Mouse (Mus musculus): ENCODE results near the gene Cc2d2a. TPM values are rescaled to one million over a fixed set of nuclear protein-coding genes. Genes with fewer than 3 reads are reported as not detected.

Cc2d2a gene
- 10.1 and 10.9 TPM in 2 replicates for polyA plus RNA-seq (2016; fragmentation: Nextera tagmentation; extraction: Ambion mirVana)

DNA sequence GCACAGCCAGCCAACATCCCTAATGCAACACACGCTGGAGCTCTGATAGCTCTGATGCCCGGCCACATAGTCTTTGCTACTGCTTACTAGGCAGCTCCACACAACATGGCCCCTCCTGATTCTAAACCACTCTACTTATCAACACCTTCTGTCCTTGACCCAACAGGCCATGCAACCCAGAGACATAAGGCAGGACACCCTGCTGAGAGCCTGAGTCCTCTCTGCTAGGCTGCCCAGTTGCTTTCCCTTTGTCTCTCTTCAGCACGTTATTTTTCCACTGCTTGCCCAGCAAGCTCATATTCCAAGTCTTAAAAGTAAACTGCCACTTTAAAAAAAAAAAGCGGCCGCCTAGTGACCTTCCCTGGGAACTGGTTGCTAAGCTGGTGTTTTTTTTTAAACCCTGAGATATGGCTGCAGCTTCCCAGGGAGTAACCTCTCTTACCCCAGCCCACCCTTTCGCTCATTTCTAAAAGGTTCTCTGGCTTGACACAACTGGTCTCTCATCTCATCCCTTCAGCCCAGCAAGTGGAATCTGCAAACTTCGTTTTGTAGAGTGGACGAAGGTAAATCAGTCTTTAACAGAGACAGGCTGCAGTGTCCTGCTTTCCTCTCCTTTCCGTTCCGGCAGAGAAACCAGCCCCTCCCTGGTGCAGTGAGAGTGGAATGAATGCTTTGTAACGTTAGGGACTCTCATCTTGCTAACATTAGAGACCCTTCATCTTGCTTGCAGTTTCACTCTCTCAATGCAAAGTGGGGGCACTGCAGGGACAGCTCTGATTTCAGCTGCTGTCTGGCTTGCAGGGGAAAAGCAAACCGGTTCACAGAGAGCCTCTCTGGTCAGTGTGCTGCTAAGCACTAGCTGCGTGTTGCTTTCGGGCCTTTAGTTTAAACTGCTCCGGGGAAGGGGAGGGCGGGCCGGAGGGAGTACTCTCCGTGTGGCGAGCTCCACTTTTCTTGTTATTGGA, at the start of gene Cc2d2a:
TSS of gene Cc2d2a (plus strand) at position 350 of the 965 bp plus-strand sequence.
- Histone ChIP-seq H3K4me2 (replicated peaks) (peak within 1 kb of the TSS; percentile 50), H3K4me1 (peaks cover 30% of the 10 kb centered on the region), H3K27ac (peak within 1 kb of the TSS; percentile 89), H3K9me3 (replicated peaks) (no peaks in the 10 kb centered on the region), H3K27me3 (no peaks in the 10 kb centered on the region), H3K4me3 (peak within 1 kb of the TSS; percentile 38), H3K9ac (peak within 1 kb of the TSS; percentile 51), H3K36me3 (no peaks in the 10 kb centered on the region)
- peak; percentile 83 for ATAC-seq (ENCODE audit: low FRiP score)
- 5% methylated on average over 19 of the region's 19 CpGs for WGBS

DNA sequence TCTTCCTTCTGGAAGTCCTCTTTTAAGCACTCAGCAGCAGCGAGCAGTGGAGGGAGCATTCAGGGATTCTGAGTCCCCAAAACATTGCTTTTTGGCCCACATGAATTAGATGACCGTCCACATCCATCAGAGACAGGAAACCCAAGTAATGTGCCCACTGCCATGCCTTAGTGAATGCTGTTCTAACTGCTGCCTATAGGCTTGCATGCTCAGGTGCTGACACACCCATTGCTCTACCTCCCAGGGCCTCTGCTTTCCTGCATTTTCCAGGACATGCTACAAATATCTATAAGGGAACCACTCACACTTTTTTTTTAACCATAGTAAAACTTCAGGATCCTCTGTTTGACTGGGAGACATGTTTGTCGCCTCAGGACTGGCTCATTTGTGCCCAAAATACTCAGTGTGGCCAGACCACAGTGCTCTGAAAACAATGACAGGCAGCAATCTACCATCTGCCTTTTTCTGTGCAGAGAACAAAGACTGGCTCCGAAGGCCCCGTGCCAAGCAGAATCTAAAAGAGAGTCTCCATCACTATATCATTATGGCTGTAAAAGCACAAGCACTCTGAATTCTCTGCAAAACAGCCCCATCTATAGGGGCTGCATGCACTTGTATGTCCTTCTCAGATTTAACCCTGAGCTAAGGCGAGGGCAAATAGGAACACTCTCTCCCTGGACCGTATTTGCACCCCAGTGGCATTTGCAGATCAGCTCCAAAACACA, 40.4 kb upstream of the Cc2d2a start:
- Histone ChIP-seq H3K27ac (no peak overlapping the region), H3K4me3 (no peak overlapping the region), H3K9ac (no peak overlapping the region), H3K36me3 (no peaks in the 10 kb centered on the region), H3K27me3 (no peaks in the 10 kb centered on the region), H3K4me2 (replicated peaks) (no peak overlapping the region), H3K9me3 (replicated peaks) (no peaks in the 10 kb centered on the region), H3K4me1 (peaks cover 2% of the 10 kb centered on the region; the same call in 1 of the 2 replicates)
- WGBS: 62% methylated on average over 7 of the region's 7 CpGs
- peak; percentile 52; the same call in 1 of the 2 replicates for ATAC-seq (ENCODE audit: low FRiP score)

DNA sequence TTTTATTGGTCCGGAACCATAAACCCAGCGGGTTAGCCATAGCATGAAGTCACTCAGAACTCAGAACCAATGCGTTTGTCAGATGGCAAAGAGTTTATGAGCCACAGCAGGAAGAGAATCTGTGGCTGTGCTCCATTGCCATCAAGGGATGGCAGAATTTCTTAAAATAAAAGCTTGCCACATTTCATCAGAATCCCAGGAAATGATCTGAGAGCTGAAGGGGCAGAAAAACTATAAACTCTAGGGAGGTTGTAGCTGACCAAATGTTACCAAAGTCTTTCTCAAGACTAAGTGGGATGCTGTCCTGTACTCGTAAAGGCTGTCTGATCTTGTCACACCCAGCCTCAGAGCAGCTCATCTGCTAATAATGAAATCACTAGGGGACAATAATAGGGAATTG, 36.7 kb upstream of the Cc2d2a start:
- H3K9ac ChIP-seq: no peak overlapping the region
- no peak overlapping the region for H3K4me3 ChIP-seq
- H3K4me1 ChIP-seq: peaks cover 2% of the 10 kb centered on the region; the same call in 1 of the 2 replicates
- WGBS: 83% methylated on average over 4 of the region's 4 CpGs
- no peaks in the 10 kb centered on the region; the same call in 1 of the 2 replicates for H3K9me3 ChIP-seq (replicated peaks)
- H3K27ac ChIP-seq: no peak overlapping the region
- H3K4me2 ChIP-seq (replicated peaks): no peak overlapping the region
- ATAC-seq (ENCODE audit: low FRiP score): no peak
- no peaks in the 10 kb centered on the region for H3K36me3 ChIP-seq
- H3K27me3 ChIP-seq: no peaks in the 10 kb centered on the region

DNA sequence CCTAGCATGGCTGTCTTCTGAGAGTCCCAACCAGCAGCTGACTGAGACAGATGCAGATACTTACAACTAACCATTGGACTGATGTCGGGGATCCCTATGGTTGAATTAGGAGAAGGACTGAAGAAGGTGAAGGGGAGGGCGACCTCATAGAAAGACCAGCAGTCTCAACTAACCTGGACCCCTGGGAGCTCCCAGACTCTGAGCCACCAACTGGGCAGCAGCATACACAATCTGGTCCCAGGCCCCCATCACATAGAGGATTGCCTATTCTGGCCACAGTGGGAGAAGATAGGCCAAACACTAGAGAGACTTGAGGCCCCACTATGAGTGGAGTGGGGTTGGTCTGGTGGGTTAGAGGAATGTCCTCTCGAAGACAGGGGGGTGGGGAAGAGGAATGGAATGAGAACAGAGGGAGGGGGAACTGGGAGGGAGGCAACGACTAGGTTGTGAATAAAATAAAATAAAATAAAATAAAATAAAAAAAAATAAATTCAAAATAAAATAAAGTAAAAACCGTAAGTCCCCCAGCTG, 28.0 kb upstream of the Cc2d2a start:
- Histone ChIP-seq H3K4me3 (no peak overlapping the region), H3K27ac (no peak overlapping the region), H3K4me1 (no peaks in the 10 kb centered on the region), H3K4me2 (replicated peaks) (no peak overlapping the region), H3K36me3 (no peaks in the 10 kb centered on the region), H3K27me3 (no peaks in the 10 kb centered on the region), H3K9ac (no peak overlapping the region), H3K9me3 (replicated peaks) (no peaks in the 10 kb centered on the region; the same call in 1 of the 2 replicates)
- 87% methylated on average over 5 of the region's 5 CpGs for WGBS
- ATAC-seq (ENCODE audit: low FRiP score): no peak; the same call in 1 of the 2 replicates

DNA sequence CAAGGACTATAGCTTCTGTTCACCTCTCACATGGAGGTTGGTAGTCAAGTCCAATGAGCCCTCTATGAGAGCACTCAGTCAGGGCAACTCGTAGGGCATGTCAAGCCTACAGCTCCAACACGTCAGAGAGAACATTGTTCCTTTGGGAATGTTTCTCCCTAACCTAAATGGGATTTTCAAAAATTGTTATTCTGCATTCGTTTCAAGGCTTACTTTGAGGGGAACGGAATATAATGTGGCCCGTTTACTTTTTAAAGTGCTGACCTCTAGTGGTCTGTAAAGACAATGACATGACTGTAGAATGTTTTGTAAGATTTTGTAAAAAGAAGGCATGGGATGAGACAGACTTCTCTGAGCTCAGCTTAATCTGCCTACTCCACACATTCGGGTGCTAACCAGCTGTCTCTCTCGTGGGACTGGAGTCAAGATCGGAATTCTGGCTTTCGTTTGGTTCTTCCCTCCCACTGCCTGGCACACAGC, 27.5 kb upstream of the Cc2d2a start:
- WGBS: 43% methylated on average over 9 of the region's 9 CpGs
- H3K4me2 ChIP-seq (replicated peaks): no peak overlapping the region
- H3K4me1 ChIP-seq: no peaks in the 10 kb centered on the region
- ATAC-seq (ENCODE audit: low FRiP score): peak; percentile 54
- no peaks in the 10 kb centered on the region for H3K27me3 ChIP-seq
- no peak overlapping the region for H3K4me3 ChIP-seq
- no peak overlapping the region for H3K27ac ChIP-seq
- H3K9me3 ChIP-seq (replicated peaks): no peaks in the 10 kb centered on the region; the same call in 1 of the 2 replicates
- H3K36me3 ChIP-seq: no peaks in the 10 kb centered on the region
- H3K9ac ChIP-seq: no peak overlapping the region

DNA sequence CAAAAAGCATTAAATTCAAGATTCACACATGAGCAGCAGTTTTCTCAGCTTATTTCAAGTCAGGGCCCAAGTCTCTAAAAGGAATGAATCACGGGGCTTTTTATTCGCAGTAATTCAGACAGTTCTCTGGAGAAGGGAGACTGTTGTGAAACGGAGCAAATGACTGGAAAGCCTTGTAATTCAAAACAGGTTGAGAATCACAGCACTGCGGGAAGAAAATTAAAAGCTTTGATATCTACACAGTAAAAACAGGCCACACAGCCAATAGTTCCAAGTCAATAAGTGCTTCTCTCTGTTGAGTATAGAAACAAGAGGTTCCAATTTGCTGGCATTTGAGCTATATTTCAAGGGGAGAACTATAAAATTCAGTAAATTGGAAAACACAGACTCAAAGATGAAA, 17.1 kb upstream of the Cc2d2a start:
- 61% methylated on average over 4 of the region's 4 CpGs for WGBS
- ATAC-seq (ENCODE audit: low FRiP score): no peak
- Histone ChIP-seq H3K9ac (no peak overlapping the region), H3K4me3 (no peak overlapping the region), H3K9me3 (replicated peaks) (no peaks in the 10 kb centered on the region), H3K4me2 (replicated peaks) (no peak overlapping the region), H3K27ac (no peak overlapping the region), H3K27me3 (no peaks in the 10 kb centered on the region), H3K36me3 (no peaks in the 10 kb centered on the region), H3K4me1 (no peaks in the 10 kb centered on the region)

DNA sequence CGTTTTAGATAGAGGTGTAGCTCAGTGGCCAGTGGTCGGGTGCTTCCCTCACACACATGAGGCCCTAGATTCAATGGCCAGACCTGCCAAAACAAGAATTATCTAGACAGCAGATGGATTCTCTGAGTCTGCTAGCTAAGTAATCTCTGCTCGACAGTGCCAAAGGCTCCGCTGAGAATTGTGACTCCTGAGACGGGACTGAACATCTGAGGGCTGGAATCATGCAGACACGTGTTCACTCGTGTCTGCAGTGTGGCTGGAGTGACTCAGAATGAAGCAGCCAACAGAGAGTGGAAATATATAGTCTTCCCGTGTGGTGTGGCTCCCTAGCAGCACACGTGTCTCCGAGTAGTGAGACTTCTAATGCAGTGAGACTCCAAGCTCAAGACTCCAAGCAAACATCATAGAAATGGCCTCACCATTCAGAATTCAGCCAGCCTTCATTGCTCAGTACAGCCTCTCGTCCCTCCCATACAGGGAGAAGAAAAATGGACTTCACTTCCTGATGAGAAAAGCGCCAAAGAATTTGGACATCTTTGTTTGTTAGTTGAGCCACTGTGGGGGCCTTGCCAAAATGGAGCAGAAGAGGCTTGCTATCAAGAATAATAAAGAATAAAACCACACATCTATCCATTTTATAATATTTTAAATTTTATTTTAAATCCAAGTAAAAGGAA, 14.9 kb upstream of the Cc2d2a start:
- H3K9ac ChIP-seq: no peak overlapping the region
- 85% methylated on average over 12 of the region's 12 CpGs for WGBS
- no peak overlapping the region for H3K4me2 ChIP-seq (replicated peaks)

DNA sequence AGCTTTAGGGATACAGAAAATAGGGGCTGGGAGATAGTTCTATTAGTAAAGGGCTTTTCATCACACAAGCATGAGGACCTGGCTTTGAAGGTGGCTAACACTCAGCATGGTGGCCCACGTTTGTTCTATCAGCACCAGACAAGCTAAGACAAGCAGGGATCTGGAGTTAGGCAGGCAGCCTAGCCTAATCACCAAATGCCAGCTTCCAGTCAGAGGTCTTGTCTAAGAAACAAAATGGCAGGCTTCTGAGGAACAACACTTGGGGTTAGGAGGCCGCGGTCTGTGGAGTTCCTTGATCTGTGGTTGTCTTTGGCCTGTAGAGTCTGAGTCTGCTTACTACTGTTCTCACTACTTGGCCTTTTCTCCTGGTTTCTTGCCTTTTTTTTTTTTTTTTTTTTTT, 648 bp upstream of the Cc2d2a start:
- Histone ChIP-seq H3K9ac (no peak overlapping the region), H3K27me3 (no peaks in the 10 kb centered on the region), H3K36me3 (no peaks in the 10 kb centered on the region), H3K27ac (peak overlapping the region; percentile 89; the same call in 1 of the 2 replicates), H3K9me3 (replicated peaks) (no peaks in the 10 kb centered on the region), H3K4me1 (peaks cover 30% of the 10 kb centered on the region), H3K4me2 (replicated peaks) (no peak overlapping the region), H3K4me3 (no peak overlapping the region)
- WGBS: 88% methylated on average over 3 of the region's 3 CpGs
- no peak for ATAC-seq (ENCODE audit: low FRiP score)

More for the DNA sequence above, 14.9 kb upstream of the Cc2d2a start:
- no peaks in the 10 kb centered on the region for H3K9me3 ChIP-seq (replicated peaks)
- H3K4me1 ChIP-seq: no peaks in the 10 kb centered on the region
- H3K27me3 ChIP-seq: no peaks in the 10 kb centered on the region
- no peak overlapping the region for H3K4me3 ChIP-seq
- no peak overlapping the region for H3K27ac ChIP-seq
- no peak for ATAC-seq (ENCODE audit: low FRiP score)
- H3K36me3 ChIP-seq: no peaks in the 10 kb centered on the region

DNA sequence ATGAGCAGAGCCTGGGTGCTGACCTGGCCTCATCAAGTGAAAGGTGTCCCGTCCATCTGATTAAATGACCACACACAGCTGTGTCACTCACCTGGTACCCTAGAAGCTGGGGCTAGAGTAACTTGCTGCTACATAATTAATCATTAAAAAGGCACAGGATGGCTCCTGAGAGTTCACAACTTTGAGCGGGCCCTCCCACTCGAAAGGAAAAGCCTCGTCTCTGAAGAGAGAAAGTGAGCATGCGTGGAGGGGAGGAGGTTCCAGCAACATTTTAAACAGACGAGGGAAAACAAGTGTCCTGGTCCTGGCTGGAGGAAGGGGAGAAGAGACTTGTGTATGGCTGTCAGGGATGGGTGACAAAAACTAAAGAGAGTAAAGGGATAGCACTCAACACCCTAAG, 1.4 kb downstream of the Cc2d2a start:
- Histone ChIP-seq H3K27ac (no peak overlapping the region), H3K4me2 (replicated peaks) (peak overlapping the region; percentile 50), H3K36me3 (no peaks in the 10 kb centered on the region), H3K9me3 (replicated peaks) (no peaks in the 10 kb centered on the region), H3K4me3 (no peak overlapping the region), H3K27me3 (no peaks in the 10 kb centered on the region), H3K9ac (no peak overlapping the region), H3K4me1 (peaks cover 30% of the 10 kb centered on the region)
- ATAC-seq (ENCODE audit: low FRiP score): no peak
- WGBS: 53% methylated on average over 6 of the region's 6 CpGs

DNA sequence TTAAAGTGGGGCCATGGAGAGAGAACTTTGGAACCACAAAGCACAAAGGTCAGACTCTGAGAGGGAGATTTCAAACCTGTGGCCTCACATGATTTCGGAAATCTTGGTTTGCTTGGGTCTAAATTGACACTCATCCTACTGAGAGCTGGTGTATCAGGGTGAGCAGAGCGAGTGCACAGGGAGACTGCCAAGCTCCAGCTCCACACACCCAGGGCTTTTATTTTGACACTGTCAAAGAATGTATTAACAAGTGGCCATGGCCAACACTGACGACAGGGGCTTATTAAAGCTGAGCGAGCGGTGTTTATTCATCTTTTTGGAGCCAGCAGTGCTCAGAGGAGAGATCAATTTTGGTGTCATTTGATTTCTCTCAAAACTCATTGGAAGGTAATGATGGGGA, 3.0 kb downstream of the Cc2d2a start:
- Histone ChIP-seq H3K27ac (no peak overlapping the region), H3K36me3 (no peaks in the 10 kb centered on the region), H3K27me3 (no peaks in the 10 kb centered on the region), H3K9me3 (replicated peaks) (no peaks in the 10 kb centered on the region), H3K9ac (no peak overlapping the region), H3K4me2 (replicated peaks) (peak overlapping the region; percentile 26), H3K4me3 (peak overlapping the region; percentile 1; the same call in 1 of the 2 replicates), H3K4me1 (peaks cover 30% of the 10 kb centered on the region)
- 26% methylated on average over 5 of the region's 5 CpGs for WGBS
- peak; percentile 20; the same call in 1 of the 2 replicates for ATAC-seq (ENCODE audit: low FRiP score)

DNA sequence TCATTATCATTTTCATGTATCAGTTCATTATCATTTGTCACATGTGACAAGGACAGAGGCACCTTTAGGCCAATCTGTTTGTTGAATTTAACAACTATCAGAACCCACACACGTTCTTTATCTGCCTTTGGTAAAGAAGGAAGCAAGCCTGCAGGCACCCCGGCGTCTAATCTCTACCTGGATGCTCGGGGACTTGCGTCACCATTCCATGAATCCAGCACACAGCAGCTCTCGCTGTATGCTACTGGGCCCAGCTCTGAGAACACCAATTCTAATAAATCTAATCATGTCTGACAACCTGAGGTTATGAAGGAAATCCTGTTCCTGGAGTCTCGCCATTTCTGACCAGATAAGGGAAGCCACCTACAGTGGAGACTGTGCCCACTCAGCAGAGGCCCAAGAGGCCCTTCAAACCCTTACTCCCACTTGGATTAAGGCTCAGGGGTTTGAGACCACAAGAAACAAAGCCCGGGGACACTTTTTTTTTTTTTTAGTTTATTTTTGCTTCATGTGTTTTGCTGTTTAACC, 7.0 kb downstream of the Cc2d2a start:
- H3K27ac ChIP-seq: no peak overlapping the region
- H3K4me1 ChIP-seq: peaks cover 14% of the 10 kb centered on the region
- WGBS: 79% methylated on average over 8 of the region's 8 CpGs
- no peaks in the 10 kb centered on the region for H3K9me3 ChIP-seq (replicated peaks)
- H3K27me3 ChIP-seq: no peaks in the 10 kb centered on the region
- no peak overlapping the region for H3K4me3 ChIP-seq
- H3K4me2 ChIP-seq (replicated peaks): no peak overlapping the region
- ATAC-seq (ENCODE audit: low FRiP score): no peak
- H3K36me3 ChIP-seq: no peaks in the 10 kb centered on the region
- no peak overlapping the region for H3K9ac ChIP-seq

All from hindbrain, embryonic 12.5 days (tissue).